Mouse (Mus musculus): ENCODE measurements around the gene Spint2.

GRCm38 (mm10) chr7:29259781-29260730 lies 21.7 kb downstream of the Spint2 start:
- TF ChIP-seq CTCF (IDR thresholded peaks at IDR 0.05; ENCODE audit: low read depth) (no peak), EP300 (IDR thresholded peaks at IDR 0.05; ENCODE audit: low read depth) (no peak)
